Mouse (Mus musculus) olfactory bulb, adult 2 months (tissue): ENCODE measurements around the gene Zfp597.

Experiments
- CTCF ChIP-seq: fragments of 200-500 bp; IDR thresholded peaks from 2 replicates; pipeline ENCODE4 v1.5.1; 2012; ENCODE audit warnings: low read depth, mild to moderate bottlenecking, low read length, moderate library complexity; ENCODE audit not compliant: insufficient read depth
- POLR2A ChIP-seq: fragments of 200-500 bp; IDR thresholded peaks from 2 replicates; pipeline ENCODE4 v1.6.1; 2012; ENCODE audit warnings: mild to moderate bottlenecking, low read depth, low read length, moderate library complexity; ENCODE audit not compliant: insufficient read depth

GRCm38 (mm10) chr16:3884201-3885064, at the start of gene Zfp597, which contains the start of gene Gm20695:
- TF ChIP-seq CTCF (no peak), POLR2A (peak; percentile 79)
